Mouse (Mus musculus): Measurements from ENCODE around the gene H2-D1.
"Not testable (repeated sequence)": the region's sequence is repeated elsewhere in the genome, so short reads cannot be mapped to it uniquely, and the experiment has no call there.

Gene H2-D1

GRCm38 (mm10) chr17:35300261-35300945 lies 37.9 kb downstream of the H2-D1 start:
- H3K36me3 ChIP-seq (ENCODE audit: control insufficient read depth, insufficient read depth, low read length, poor library complexity, severe bottlenecking); H3K27me3 ChIP-seq (ENCODE audit: control insufficient read depth, insufficient read depth, low read length, poor library complexity, severe bottlenecking): not testable (repeated sequence)
- peak; percentile 23 for DNase-seq (ENCODE audit: low read depth, low spot score)

- Histone ChIP-seq H3K27me3 (ENCODE audit: control insufficient read depth, insufficient read depth, low read length, poor library complexity, severe bottlenecking) (no peaks in the 10 kb centered on the region), H3K36me3 (ENCODE audit: control insufficient read depth, insufficient read depth, low read length, poor library complexity, severe bottlenecking) (no peaks in the 10 kb centered on the region)
- DNase-seq (ENCODE audit: low read depth, low spot score) = peak; percentile 78
Measured at GRCm38 (mm10) chr17:35301645-35302258, 39.2 kb downstream of the H2-D1 start.

- no peaks in the 10 kb centered on the region for H3K27me3 ChIP-seq (ENCODE audit: control insufficient read depth, insufficient read depth, low read length, poor library complexity, severe bottlenecking)
- no peaks in the 10 kb centered on the region for H3K36me3 ChIP-seq (ENCODE audit: control insufficient read depth, insufficient read depth, low read length, poor library complexity, severe bottlenecking)
- DNase-seq (ENCODE audit: low read depth, low spot score) = no peak
Measured at GRCm38 (mm10) chr17:35303271-35303670, 40.7 kb downstream of the H2-D1 start.

- DNase-seq (ENCODE audit: low read depth, low spot score) = no peak
- Histone ChIP-seq H3K27me3 (ENCODE audit: control insufficient read depth, insufficient read depth, low read length, poor library complexity, severe bottlenecking) (no peaks in the 10 kb centered on the region), H3K36me3 (ENCODE audit: control insufficient read depth, insufficient read depth, low read length, poor library complexity, severe bottlenecking) (no peaks in the 10 kb centered on the region)
Measured at GRCm38 (mm10) chr17:35303756-35304350, 41.3 kb downstream of the H2-D1 start.

- no peaks in the 10 kb centered on the region for H3K36me3 ChIP-seq (ENCODE audit: control insufficient read depth, insufficient read depth, low read length, poor library complexity, severe bottlenecking)
- no peak for DNase-seq (ENCODE audit: low read depth, low spot score)
- no peaks in the 10 kb centered on the region for H3K27me3 ChIP-seq (ENCODE audit: control insufficient read depth, insufficient read depth, low read length, poor library complexity, severe bottlenecking)
Measured at GRCm38 (mm10) chr17:35304478-35304877, 41.9 kb downstream of the H2-D1 start.

GRCm38 (mm10) chr17:35304921-35305320 lies 42.4 kb downstream of the H2-D1 start:
- not testable (repeated sequence) for H3K36me3 ChIP-seq (ENCODE audit: control insufficient read depth, insufficient read depth, low read length, poor library complexity, severe bottlenecking); H3K27me3 ChIP-seq (ENCODE audit: control insufficient read depth, insufficient read depth, low read length, poor library complexity, severe bottlenecking); DNase-seq (ENCODE audit: low read depth, low spot score)
